Mouse (Mus musculus): ENCODE data around the gene 4931429L15Rik.
A peak's percentile ranks its signal among the peaks of the same experiment; 100 is the strongest.
"Not testable (repeated sequence)": the region's sequence is repeated elsewhere in the genome, so short reads cannot be mapped to it uniquely, and the experiment has no call there.

Gene 4931429L15Rik

GRCm38 (mm10) chr9:46319886-46320285, at the start of gene 4931429L15Rik:
Gene 4931429L15Rik (minus strand): TSS chr9:46319986.
- not testable (repeated sequence) for DNase-seq (ENCODE audit: low spot score)

- DNase-seq (ENCODE audit: low spot score): no peak
Observed at GRCm38 (mm10) chr9:46362459-46362858, 42.7 kb upstream of the 4931429L15Rik start.

GRCm38 (mm10) chr9:46361461-46362111, 41.8 kb upstream of the 4931429L15Rik start:
- peak; percentile 8 for DNase-seq (ENCODE audit: low spot score)

- DNase-seq (ENCODE audit: low spot score): peak; percentile 95
Observed at GRCm38 (mm10) chr9:46353992-46354391, 34.2 kb upstream of the 4931429L15Rik start.

- DNase-seq (ENCODE audit: low spot score): peak; percentile 49
Observed at GRCm38 (mm10) chr9:46353330-46353724, 33.5 kb upstream of the 4931429L15Rik start.

GRCm38 (mm10) chr9:46352651-46353329, 33.0 kb upstream of the 4931429L15Rik start:
- no peak for DNase-seq (ENCODE audit: low spot score)

- peak; percentile 51 for DNase-seq (ENCODE audit: low spot score)
Observed at GRCm38 (mm10) chr9:46350451-46350981, 30.7 kb upstream of the 4931429L15Rik start.

- DNase-seq (ENCODE audit: low spot score): no peak
Observed at GRCm38 (mm10) chr9:46345887-46346665, 26.3 kb upstream of the 4931429L15Rik start.

GRCm38 (mm10) chr9:46339051-46339652, 19.4 kb upstream of the 4931429L15Rik start:
- DNase-seq (ENCODE audit: low spot score): no peak

- no peak for DNase-seq (ENCODE audit: low spot score)
Observed at GRCm38 (mm10) chr9:46338384-46338783, 18.6 kb upstream of the 4931429L15Rik start.

- peak; percentile 82 for DNase-seq (ENCODE audit: low spot score)
Observed at GRCm38 (mm10) chr9:46337852-46338291, 18.1 kb upstream of the 4931429L15Rik start.

- no peak for DNase-seq (ENCODE audit: low spot score)
Observed at GRCm38 (mm10) chr9:46337331-46337730, 17.5 kb upstream of the 4931429L15Rik start.

- not testable (repeated sequence) for DNase-seq (ENCODE audit: low spot score)
Observed at GRCm38 (mm10) chr9:46336294-46336693, 16.5 kb upstream of the 4931429L15Rik start.

- no peak for DNase-seq (ENCODE audit: low spot score)
Observed at GRCm38 (mm10) chr9:46335461-46335995, 15.7 kb upstream of the 4931429L15Rik start.

- DNase-seq (ENCODE audit: low spot score): no peak
Observed at GRCm38 (mm10) chr9:46334471-46335025, 14.8 kb upstream of the 4931429L15Rik start.

- DNase-seq (ENCODE audit: low spot score): no peak
Observed at GRCm38 (mm10) chr9:46331301-46331700, 11.5 kb upstream of the 4931429L15Rik start.

- DNase-seq (ENCODE audit: low spot score): no peak
Observed at GRCm38 (mm10) chr9:46330586-46330895, 10.8 kb upstream of the 4931429L15Rik start.

- DNase-seq (ENCODE audit: low spot score): no peak
Observed at GRCm38 (mm10) chr9:46329801-46330585, 10.2 kb upstream of the 4931429L15Rik start.

GRCm38 (mm10) chr9:46329250-46329648, 9.5 kb upstream of the 4931429L15Rik start:
- no peak for DNase-seq (ENCODE audit: low spot score)

- DNase-seq (ENCODE audit: low spot score): peak; percentile 87
Observed at GRCm38 (mm10) chr9:46328572-46329249, 8.9 kb upstream of the 4931429L15Rik start.
